ENCODE assay signal across 8 mouse cellular contexts in genomic region chr3:56437058-56437457, GRCm38 (mm10).
DNase-seq lines count a peak whose midpoint lies in the region; ATAC-seq and TF ChIP-seq lines count a peak whose summit lies in the region.

No protein-coding gene starts in this region.

- no peak for ATAC-seq in heart, embryonic 12.5 days (ENCODE audit: insufficient number of reproducible peaks, low FRiP score)
- ATAC-seq in hindbrain, embryonic 14.5 days (ENCODE audit: low FRiP score) = no peak; the same call in 1 of the 2 replicates
- no peak for ATAC-seq in midbrain, embryonic 14.5 days (ENCODE audit: low FRiP score, low TSS enrichment)

- H3K27me3 ChIP-seq in heart, embryonic 12.5 days (replicated peaks) = no peaks in the 10 kb centered on the region
- no peaks in the 10 kb centered on the region for H3K27me3 ChIP-seq in hindbrain, embryonic 14.5 days (ENCODE audit: control insufficient read depth, insufficient read depth, low read length)
- no peaks in the 10 kb centered on the region for H3K27me3 ChIP-seq in midbrain, embryonic 14.5 days (ENCODE audit: control insufficient read depth, insufficient read depth, low read length)
- H3K27me3 ChIP-seq in thymus, adult 2 months (ENCODE audit: control insufficient read depth, insufficient read depth, low read length) = no peaks in the 10 kb centered on the region

- H3K4me2 ChIP-seq in heart, embryonic 12.5 days = no peak overlapping the region
- H3K4me2 ChIP-seq in hindbrain, embryonic 14.5 days (replicated peaks) = no peak overlapping the region
- no peak overlapping the region for H3K4me2 ChIP-seq in midbrain, embryonic 14.5 days (ENCODE audit: low read length)

- 46% methylated on average over 4 of the region's 4 CpGs for WGBS in heart, embryonic 12.5 days
- WGBS in hindbrain, embryonic 14.5 days = 13% methylated on average over 4 of the region's 4 CpGs
- 9% methylated on average over 4 of the region's 4 CpGs for WGBS in midbrain, embryonic 14.5 days
- WGBS in thymus, adult 2 months = 73% methylated on average over 4 of the region's 4 CpGs

- H3K4me1 ChIP-seq in heart, embryonic 12.5 days (replicated peaks) = peaks cover 5% of the 10 kb centered on the region; the same call in 1 of the 2 replicates
- peaks cover 3% of the 10 kb centered on the region; the same call in 1 of the 2 replicates for H3K4me1 ChIP-seq in hindbrain, embryonic 14.5 days (replicated peaks; ENCODE audit: control insufficient read depth, insufficient read depth, low read length)
- H3K4me1 ChIP-seq in midbrain, embryonic 14.5 days (ENCODE audit: control insufficient read depth, insufficient read depth, low read length) = peaks cover 6% of the 10 kb centered on the region
- no peaks in the 10 kb centered on the region for H3K4me1 ChIP-seq in thymus, adult 2 months (replicated peaks; ENCODE audit: control insufficient read depth, insufficient read depth, low read length)

- no peaks in the 10 kb centered on the region for H3K36me3 ChIP-seq in heart, embryonic 12.5 days
- no peaks in the 10 kb centered on the region for H3K36me3 ChIP-seq in hindbrain, embryonic 14.5 days (replicated peaks; ENCODE audit: control insufficient read depth, insufficient read depth)
- no peaks in the 10 kb centered on the region for H3K36me3 ChIP-seq in midbrain, embryonic 14.5 days (ENCODE audit: control insufficient read depth, insufficient read depth, low read length)
- no peaks in the 10 kb centered on the region for H3K36me3 ChIP-seq in thymus, adult 2 months (ENCODE audit: control insufficient read depth, insufficient read depth, low read length)

- TF ChIP-seq CTCF in thymus, adult 2 months (IDR thresholded peaks at IDR 0.05; ENCODE audit: borderline replicate concordance, control insufficient read depth, extremely low read depth, insufficient read depth, low read length, poor library complexity) = no peak

- H3K9ac ChIP-seq in heart, embryonic 12.5 days = no peak overlapping the region
- no peak overlapping the region for H3K9ac ChIP-seq in hindbrain, embryonic 14.5 days
- no peak overlapping the region for H3K9ac ChIP-seq in midbrain, embryonic 14.5 days (replicated peaks; ENCODE audit: low read length)

- H3K9me3 ChIP-seq in heart, embryonic 12.5 days (replicated peaks) = no peaks in the 10 kb centered on the region
- H3K9me3 ChIP-seq in hindbrain, embryonic 14.5 days (ENCODE audit: control insufficient read depth, low read length) = no peaks in the 10 kb centered on the region
- no peaks in the 10 kb centered on the region for H3K9me3 ChIP-seq in midbrain, embryonic 14.5 days (ENCODE audit: control insufficient read depth, low read length)

- H3K27ac ChIP-seq in heart, embryonic 12.5 days (ENCODE audit: poor library complexity, severe bottlenecking) = no peak overlapping the region
- H3K27ac ChIP-seq in hindbrain, embryonic 14.5 days = no peak overlapping the region
- H3K27ac ChIP-seq in midbrain, embryonic 14.5 days (replicated peaks; ENCODE audit: low read depth, low read length) = 0 out of 2 replicates have a peak overlapping the region, but pooled peaks have one; percentile 41
- no peak overlapping the region for H3K27ac ChIP-seq in thymus, adult 2 months (ENCODE audit: control insufficient read depth, insufficient read depth, low read length)

- DNase-seq in heart, adult 18-20 months = peak; percentile 35 to 50
- peak; percentile 8 for DNase-seq in ovary, postnatal 14 days (ENCODE audit: low spot score)
- DNase-seq in ovary, adult 18-20 months (ENCODE audit: low spot score) = no peak
- peak; percentile 46 for DNase-seq in hindbrain, embryonic 14.5 days (ENCODE audit: low spot score)
- DNase-seq in midbrain, embryonic 14.5 days = peak; percentile 60
- no peak for DNase-seq in thymus, adult 2 months
- DNase-seq in cerebellum, postnatal 36 days = no peak

- no peak for TF ChIP-seq POLR2A in thymus, adult 2 months (IDR thresholded peaks at IDR 0.05; ENCODE audit: control insufficient read depth, extremely low read depth, insufficient read depth, low read length, poor library complexity)

- H3K4me3 ChIP-seq in heart, embryonic 12.5 days = no peak overlapping the region
- no peak overlapping the region for H3K4me3 ChIP-seq in hindbrain, embryonic 14.5 days (replicated peaks; ENCODE audit: low read length)
- no peak overlapping the region for H3K4me3 ChIP-seq in midbrain, embryonic 14.5 days (replicated peaks; ENCODE audit: low read depth, low read length)
- no peak overlapping the region for H3K4me3 ChIP-seq in thymus, adult 2 months (ENCODE audit: control insufficient read depth, insufficient read depth, low read length)

Comparison
In these comparisons a context has a peak if more than half of its experiments do, and no peak if none do; other contexts are left out.
1. DNase-seq: peak in heart, adult 18-20 months (2 of 2), ovary, postnatal 14 days (single experiment), hindbrain, embryonic 14.5 days (single experiment) and midbrain, embryonic 14.5 days (single experiment); none in ovary, adult 18-20 months (single experiment), thymus, adult 2 months (single experiment) and cerebellum, postnatal 36 days (0 of 2).